Mouse (Mus musculus) liver, adult 2 months (tissue): ENCODE measurements at regions not wholly inside any gene's neighbourhood (a gene's known extent, or its start where the extent isn't known, plus 50 kb on each side); places are given as distances from the start of the nearest gene placed in this dataset.

Source experiments
- CTCF ChIP-seq: fragments of 200-500 bp; IDR thresholded peaks from 2 replicates; pipeline ENCODE4 v1.5.1; 2011; ENCODE audit warnings: low read depth, low read length, control low read depth
- POLR2A ChIP-seq: fragments of 200-500 bp; IDR thresholded peaks from 2 replicates; pipeline ENCODE4 v1.6.1; 2011; ENCODE audit warnings: low read length, control low read depth; ENCODE audit not compliant: insufficient read depth; ENCODE audit errors: extremely low read depth

DNA sequence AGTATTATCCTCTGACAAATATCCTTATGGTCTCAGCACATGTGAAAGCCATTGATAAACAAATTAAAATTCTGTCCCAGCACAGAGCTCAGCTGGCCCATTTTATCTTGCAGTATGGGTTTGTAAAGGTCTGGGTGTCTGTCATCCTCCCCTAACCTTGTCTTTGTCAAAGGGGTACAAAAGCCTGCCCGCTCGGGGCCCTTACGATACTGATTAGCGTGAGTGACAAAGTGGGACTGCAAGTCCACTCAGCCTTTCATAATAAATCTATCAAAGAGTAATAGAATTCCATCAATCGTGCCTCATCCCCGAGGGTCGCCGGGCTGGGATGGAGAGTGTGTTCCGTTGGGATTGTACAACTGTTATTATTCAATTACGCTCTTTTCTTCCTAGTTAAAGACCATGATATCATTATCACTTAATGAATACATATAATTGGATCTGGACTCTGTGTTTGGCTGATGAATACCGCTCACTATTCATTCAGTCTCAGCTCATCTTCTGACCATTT, 82.0 kb upstream of the Foxd3 start:
- no peak for TF ChIP-seq CTCF
- TF ChIP-seq POLR2A, result no peak
